Mouse (Mus musculus) fat pad, adult 2 months (tissue): ENCODE measurements at regions not wholly inside any gene's neighbourhood (a gene's known extent, or its start where the extent isn't known, plus 50 kb on each side); places are given as distances from the start of the nearest gene placed in this dataset.

Experiments
- DNase-seq: peaks from one replicate; pipeline ENCODE4 v3.0.0-alpha.2; 2011; ENCODE audit warnings: low read depth, low spot score; ENCODE audit errors: extremely low read depth

DNA sequence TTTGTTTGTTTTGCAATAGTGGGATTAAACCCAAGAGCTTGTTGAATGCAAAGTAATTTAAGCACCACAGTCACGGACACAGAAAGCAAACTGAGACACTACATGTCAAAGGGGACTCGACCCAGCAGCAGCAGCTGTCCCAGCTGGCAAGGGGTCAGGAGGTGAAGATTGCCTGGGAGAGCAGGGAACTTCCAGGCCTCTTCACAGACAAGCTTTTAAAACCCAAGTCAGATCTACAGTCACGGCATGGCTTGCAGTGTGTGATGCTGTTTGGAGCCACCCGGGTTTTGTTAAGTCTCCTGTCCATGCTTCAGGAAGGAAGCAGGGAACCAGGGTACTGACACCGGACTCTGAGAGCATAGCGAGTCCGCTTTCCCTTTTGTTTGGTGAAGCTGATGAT, 125.4 kb downstream of the Cd83 start:
- DNase-seq = no peak

DNA sequence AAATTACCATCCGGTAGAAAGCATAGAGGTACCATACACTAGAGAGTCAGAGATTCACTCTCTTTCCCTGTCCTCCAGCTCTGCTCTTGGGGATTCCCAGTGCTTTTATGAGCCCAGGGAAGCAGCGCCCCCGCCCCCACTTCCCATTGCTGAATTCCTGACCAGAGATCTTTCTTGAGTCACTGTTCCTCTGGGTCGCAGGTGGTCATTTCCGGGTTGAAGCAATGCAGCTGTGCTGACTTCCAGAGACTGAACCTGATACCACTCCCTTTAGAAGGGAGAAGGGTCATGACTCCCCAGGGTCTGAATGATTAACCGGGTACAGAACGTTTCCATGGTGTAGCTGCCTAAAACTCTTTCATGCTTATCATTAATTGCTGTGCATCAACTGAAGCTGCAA, 128.9 kb downstream of the Cd83 start:
- no peak for DNase-seq

DNA sequence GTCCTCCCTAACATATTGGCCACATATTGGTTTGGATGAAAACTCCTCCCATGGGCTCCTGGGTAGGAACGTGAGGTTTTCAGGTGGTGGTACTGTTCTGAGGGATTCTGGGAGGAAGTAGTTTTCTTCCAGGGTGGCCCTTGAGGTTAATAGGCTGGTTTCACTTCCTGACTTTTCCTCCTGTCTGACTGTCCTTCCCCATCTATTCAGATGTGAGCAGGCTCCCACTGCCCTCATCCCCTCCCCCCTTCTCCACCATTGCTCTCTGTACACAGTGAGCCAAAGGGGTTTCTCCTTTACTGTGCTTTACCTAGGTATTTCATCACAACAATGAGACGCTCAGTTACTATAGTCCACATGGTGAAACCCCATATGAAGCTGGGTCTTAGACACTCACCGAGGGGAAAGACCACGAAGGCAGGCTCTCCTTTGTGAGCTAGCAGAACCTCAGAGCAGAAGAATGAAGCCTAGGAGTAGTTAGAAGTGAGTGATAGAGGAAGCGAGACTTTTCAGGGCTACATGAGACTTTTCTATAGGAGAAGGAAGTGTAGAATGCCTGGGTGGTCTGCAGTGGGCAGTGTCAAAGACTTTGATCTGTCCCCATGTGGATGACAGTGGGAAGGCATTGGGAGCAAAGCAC, 135.3 kb downstream of the Cd83 start:
- DNase-seq = no peak

DNA sequence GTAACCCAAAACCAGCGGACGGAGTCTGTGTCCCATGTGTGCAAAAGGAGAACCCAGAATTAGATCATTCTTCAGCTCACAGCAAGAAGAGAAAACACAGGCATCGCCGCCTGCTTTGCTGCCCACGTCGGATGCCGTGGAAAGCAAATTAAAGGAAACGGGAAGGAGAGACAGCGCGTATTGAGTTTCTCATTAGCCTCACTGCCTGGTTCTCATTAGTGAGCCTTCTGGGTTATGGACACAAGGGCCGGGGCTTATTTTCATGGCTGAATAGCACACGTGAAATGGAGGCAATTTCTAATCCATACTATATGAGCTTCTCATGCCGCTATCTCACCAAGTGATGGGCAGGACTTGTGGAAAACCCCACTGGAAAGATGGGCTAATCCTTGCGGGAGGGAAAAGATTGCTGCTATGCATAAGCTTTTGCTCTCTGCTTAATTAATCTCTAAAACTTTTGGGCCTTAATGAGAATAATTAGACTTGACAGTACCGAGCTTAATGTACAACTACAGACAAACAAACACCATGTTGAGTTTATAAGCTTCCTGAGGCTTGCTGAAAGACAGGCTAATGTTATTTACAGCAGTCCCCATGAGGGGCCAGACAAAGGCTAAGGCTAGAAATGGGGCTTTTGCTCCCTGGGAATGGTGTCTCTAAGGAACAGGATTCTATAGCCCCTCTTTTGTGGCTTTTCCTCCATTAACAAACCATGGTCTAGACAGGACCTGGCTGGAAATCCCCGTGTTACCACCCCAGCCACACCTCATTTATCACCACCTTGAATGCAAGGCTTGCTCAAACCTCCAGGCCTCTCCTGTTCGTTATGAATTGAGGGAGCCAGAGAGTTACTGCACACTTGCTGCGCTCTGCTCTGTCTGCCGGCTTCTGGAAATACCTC, 145.8 kb downstream of the Cd83 start:
- DNase-seq = no peak

DNA sequence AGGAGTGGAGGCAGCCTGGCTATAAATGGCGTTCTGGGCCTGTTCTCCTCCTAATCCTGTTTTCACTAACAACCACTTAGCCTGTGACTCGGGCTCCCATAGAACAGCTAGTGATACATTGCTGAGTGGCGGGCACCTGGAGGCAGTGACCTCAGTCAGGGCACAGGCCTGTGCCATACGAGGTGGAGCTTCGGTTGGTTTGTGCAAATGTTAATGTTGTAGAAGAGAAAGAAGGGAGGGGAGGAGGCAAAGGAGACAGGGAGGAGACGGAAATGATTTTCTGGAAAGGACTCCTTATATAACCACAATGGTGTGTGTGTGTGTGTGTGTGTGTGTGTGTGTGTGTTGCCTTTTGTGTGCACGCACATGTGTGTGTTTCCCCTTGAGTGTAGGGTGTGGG, 148.4 kb downstream of the Cd83 start:
- no peak for DNase-seq

DNA sequence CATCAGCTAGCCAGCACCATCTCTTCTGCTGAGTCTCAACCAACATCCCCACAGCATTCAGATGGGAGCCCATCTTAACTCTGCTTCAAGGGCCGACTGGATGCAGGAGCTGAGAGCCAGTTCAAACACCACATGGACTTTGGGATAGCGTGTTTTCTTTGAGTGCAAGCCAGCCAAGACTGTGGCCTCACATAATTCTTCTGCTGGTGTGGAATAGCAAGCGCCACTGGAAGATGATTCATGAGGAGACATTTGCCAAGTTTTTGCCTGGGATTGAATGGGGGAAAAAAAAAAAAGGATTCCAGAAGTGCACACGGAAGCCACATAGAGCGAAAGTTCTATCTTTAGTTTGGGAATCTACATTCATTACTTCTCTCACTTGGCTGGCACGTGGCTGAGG, 150.7 kb downstream of the Cd83 start:
- DNase-seq = no peak

DNA sequence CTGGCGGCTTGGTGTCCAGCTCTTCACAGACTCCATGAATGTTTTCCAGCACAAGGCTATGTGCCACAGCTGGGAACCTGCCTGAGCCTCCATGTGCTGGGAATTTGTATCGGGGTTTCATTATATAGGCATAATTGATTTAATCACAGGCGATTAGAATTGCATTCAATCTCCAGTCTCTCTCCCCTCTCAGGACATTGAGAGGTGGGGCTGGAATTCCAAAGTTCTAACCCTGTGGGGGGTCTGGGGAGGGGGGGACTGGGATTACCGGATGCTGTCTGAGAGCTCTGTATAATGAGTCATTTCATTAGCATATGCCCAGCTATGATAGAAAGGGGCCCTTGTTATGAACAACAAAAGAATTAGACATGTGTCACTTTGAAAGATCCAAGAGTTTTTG, 151.9 kb downstream of the Cd83 start:
- DNase-seq = no peak

DNA sequence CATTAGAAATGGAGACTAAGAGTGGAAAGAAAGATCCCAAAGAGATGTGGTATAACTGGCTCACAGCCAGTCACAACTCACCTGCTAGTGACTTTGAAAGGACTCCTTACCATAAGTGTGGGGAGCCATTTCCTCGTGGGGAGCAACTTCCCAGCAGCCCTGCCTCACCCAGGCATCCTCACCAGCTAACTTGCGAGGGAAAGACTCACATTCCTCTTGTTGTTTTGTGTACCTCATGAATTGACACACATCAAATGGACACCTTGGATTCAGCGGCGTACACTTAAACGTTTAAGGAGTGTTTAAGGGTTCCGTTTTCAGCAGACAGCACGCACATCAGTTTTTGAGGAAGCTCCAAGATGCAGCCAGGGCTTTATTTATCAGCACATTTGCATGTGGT, 154.0 kb downstream of the Cd83 start:
- no peak for DNase-seq

DNA sequence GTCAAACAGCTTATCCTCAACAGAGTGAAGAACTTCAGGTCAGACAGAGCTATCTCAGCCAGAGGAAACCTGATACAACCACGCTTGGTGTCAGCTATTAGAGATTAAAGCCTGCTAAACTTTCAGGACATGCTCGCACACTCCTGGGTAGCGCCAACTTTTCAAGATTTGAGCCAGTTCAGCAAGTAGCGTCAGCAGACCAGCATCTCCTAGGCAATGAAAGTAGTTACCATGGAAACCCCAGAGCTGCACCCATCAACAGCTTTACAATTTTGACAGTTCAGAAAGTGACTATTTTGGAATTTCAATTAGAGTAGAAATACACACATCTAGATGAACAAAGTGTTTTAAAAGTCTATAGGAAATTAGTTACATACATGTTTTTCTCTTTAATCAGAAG, 154.8 kb downstream of the Cd83 start:
- DNase-seq = no peak

DNA sequence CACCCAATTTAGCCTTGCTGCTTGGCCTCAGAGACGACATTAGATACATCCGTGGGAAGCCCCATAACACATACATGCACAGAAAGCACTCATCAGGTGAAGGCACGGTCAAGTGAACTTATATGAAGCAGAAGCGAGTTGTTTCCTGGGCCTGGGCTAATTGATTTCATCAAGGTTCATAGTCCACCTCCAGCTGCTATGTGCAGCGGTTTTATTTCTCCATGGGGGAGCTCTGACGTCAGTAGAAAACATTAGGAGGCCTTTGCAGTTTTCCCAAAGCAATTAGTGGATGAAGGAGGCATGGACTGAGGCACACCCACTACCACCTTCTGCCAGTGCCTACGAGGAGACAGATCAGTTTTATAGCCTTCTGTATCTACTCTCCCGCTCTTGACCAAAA, 157.2 kb downstream of the Cd83 start:
- no peak for DNase-seq

DNA sequence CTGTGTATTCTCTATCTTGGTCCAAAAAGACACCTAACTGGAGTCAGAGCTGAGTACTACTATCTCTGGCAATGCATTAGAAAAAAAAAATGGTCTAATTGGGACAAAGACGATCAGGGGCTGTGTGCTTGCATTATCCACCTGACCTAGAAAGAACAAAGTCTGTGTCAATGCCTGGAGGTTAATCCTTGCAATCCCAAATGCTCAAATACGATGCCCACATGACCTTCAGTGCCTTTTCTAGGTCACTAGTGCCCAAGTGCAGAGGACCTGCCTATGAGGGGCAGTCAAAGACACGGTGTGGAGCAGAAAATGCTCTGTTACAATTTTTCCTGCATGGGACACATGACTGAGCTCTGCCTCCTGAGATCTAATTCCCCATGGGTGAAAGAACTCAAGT, 164.0 kb downstream of the Cd83 start:
- no peak for DNase-seq

DNA sequence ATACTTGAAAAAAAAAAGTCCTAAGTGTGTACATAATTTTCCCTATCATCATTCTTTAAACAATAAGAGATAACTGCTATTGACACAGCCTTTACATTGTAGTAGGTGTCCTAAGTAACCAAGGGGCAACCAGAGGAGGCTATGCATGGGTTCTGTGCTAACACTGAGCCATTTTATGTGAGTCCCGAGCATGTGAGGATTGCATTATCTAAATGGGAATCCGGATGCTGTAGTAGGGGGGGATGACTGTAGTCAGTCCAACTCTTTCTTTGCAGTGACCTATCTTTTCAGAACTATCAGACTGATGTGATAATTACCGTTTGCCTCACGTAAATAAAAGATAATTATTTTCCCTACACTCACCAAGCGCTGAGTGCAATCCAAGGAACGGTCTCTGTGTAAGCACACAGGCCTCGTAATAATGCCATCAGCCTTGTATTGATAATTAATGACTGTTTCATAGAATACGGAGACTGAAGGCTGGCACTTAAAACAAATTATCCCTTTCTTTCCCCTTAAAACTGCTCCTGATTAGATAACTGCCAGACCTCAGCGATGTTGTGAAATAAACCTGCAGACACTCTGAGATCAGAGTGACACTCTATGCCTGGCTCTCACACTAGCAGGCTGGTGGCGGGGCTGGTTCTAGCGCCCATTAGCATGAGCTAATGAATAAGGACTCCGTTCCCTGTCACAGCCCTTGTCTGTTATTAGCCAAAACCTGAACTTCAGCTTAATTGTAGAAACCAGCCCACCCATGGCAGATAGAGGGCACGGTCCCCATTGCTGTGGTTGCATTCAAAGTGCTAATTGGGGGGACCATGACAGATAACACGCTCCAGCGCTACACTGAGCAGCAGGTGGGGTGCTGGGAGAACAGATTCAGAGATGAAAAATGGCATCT, 165.4 kb downstream of the Cd83 start:
- no peak for DNase-seq

DNA sequence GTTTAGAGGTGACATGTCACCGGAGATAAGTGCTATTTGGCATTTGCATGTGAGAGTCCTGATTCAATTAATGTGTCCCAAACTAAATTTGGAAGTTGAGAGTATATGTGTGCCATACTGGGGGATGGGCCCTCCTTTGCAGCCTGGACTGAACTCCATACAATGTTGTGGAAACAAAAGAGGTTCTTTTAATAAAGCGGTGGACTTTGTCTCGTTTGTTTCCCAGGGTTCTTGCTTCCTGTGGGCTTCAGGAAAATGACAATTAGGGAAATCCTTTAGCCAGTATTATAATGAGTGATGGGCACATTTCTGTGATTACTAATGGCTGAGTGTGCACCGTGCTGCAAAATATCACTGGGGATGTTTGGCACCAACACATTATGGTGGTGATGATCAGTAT, 167.9 kb downstream of the Cd83 start:
- DNase-seq = no peak

DNA sequence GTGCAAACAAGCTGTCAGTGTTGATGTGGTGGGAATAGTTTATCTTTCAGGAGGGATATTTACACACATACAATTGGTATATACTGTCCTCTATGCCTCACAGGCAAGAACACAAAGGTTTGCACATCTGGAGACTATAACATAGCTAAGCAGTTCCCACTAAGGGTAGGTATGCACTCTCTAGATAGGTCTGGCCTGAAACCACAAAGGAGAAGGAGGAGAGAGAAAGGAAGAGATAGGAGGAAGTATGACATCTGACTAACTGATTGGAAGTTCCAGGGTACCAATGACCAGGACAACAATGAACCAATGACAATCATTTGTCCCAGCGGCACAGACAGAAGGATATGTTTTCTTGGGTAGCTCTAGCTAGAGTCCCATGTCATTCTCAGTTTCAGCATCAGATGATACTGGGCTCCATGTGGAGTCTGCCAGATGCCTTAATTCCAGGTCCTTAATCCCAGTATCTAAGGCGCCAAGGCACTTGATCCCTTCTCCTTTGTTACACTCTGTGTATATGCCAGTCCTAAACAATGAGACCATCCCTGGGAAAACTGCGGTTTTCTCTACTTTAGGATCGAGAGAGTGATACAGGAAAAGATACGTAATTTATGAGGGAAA, 168.5 kb downstream of the Cd83 start:
- DNase-seq = no peak

DNA sequence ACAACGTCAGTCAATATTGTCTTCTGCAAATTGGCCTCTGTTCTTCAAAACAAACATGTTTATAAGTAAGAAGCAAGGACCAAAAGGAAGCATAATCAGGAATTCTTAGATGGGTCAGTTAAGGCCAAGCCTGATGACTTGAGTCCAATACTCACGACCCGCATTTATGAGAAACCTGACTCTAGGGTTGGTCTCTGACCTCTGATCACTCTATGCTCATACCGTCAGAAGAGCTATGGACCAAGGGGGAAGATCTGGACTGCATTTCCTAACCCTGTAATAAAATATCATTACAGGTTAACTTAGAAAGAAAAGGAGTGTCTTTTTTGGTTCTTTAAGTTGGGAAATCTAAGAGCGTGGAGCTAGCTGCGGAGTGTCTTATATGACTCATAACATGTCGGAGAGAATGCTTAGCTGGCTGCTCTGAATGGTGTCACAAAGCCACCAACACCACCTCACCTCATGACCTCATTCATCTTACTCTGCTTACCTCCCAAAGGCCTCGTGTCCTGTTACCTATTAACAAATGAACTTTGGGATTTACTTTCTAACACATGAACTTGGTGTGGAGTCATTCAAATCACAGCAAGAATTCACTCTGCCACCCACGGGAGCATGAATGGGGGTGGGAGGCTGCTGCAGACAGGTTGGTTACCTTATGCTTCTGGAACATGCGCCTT, 170.3 kb downstream of the Cd83 start:
- no peak for DNase-seq

DNA sequence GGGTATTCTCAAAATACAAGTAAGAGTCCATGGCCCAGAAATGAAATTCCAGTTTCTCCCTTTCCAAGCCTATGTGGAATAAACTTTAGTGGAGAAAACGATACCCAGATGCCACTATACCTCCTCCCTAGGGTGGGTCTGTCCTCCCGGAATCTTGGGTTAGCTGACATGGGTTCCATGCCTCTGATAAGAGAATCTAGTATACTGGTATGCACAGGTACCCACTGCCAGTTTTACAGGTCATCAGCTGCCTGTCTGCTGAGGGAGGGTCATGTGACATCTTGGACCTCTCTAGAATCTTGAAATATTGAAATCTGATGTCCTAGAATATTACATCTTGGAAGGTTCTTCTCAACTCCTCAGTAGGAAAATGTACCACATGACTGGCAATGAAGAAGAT, 172.5 kb downstream of the Cd83 start:
- no peak for DNase-seq

DNA sequence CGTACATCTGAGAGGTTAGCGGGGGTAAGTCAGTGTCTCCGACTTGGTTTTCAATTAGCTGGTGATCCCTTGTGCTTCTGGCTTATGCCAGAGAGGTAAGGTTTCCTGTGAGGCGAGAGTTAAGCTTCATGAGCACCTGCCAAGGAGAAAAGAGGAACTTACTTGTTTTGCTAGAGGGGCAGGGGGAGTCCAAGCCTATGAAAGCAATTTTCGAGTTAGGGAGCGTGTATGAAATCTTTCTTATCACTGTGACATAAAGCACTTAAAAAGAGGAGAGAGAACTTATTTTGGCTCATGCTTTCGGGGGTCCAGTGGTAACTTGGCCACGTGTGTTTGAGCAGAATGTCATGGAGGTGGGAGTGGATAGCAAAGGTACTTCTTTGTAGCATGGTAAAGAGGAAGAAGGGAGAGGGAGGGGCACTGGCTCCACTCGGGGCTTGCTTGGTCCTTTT, 174.6 kb downstream of the Cd83 start:
- no peak for DNase-seq

DNA sequence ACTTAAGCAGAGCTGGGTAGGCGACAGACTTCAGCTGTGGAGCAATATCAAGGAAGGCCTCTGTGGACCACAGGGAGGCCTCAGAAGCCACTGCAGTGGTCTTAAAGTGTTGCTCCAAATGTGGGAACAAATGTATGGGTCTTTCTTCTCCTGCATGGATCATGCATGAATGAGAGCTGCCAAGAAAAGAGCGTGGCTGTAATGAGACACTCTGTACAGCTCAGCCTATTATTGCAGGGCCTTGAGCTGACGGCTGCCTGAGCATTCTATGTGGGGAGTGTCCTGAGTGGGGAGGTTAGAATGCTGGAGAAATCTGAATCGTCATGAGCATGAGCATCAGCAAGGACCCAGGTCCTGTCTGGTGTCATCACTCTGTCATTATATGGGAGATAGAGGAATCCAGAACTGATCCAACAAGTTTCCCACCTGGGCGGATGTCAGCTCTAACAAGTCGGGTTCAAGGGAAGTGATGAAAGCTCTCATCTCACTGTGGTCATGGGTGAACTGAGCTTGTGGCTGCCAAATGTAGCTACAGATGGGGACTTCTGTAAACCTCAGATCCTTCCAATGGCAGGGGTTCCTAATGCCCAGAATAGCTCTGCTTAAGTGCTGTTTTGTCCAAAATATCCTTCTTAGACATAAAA, 176.6 kb downstream of the Cd83 start:
- DNase-seq = no peak

DNA sequence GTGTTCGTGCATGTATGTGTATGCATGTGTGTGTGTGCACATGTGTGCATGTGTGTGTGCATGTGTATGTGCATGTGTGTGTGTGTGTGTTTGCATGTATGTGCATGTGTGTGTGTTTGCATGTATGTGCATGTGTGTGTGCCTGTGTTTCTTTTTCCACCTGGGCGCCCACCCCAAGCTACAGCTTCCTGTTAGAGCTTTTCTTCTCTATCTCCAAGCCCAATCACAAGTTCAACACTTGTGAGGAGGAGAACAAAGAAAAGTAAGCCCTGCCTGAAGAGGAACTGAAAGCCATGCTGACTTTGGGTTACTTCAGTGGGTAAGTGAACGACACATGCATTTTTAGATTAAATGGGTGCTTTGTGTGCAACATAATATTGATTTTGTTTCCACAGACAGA, 177.4 kb downstream of the Cd83 start:
- DNase-seq = no peak

DNA sequence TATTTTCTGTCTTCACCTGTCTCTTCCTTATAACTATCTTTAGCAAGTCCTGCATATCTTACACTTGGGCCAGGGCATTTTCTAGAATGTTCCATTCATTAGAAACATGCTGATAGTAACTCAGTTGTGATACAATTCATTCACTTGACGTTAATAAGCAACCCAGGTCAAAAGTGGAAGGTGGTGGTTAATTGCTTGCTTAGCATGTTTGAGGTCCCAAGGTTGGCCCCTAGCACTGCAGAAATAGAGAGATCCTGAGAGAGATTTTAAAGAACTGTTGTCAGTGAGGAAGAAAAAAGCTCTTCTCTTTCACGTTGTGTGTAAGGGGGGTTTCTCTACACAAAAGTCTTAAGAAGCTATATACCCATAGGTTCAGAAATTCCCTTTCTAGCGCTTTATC, 178.7 kb downstream of the Cd83 start:
- no peak for DNase-seq
